Mouse (Mus musculus): Measurements from ENCODE around the gene Phactr1. TPM values are rescaled to one million over a fixed set of nuclear protein-coding genes. Genes with fewer than 3 reads are reported as not detected.

The Phactr1 gene
- total RNA-seq, 2 experiments from 2014 or later: 453 to 512 TPM

- DNase-seq (ENCODE audit: extremely low spot score in 1 of 2, low spot score in 2 of 2): no peak
- no peak overlapping the region for H3K27ac ChIP-seq
- TF ChIP-seq CTCF (IDR thresholded peaks at IDR 0.05): no peak
- H3K4me3 ChIP-seq: no peak overlapping the region
- intact Hi-C loops (cut with DNase I): no loop called here
These were observed 278.4 kb downstream of the Phactr1 start for GRCm38 (mm10) chr13:42958867-42959266.

GRCm38 (mm10) chr13:42961561-42961960 lies 281.1 kb downstream of the Phactr1 start:
- H3K27ac ChIP-seq: no peak overlapping the region
- no peak for TF ChIP-seq CTCF (IDR thresholded peaks at IDR 0.05)
- DNase-seq (ENCODE audit: extremely low spot score in 1 of 2, low spot score in 2 of 2): no peak
- H3K4me3 ChIP-seq: no peak overlapping the region
- intact Hi-C loops (cut with DNase I): no loop called here

GRCm38 (mm10) chr13:42968537-42968936 lies 288.1 kb downstream of the Phactr1 start:
- Histone ChIP-seq H3K4me3 (no peak overlapping the region), H3K27ac (no peak overlapping the region)
- no peak for DNase-seq (ENCODE audit: extremely low spot score in 1 of 2, low spot score in 2 of 2)
- TF ChIP-seq CTCF (IDR thresholded peaks at IDR 0.05): no peak
- intact Hi-C loops (cut with DNase I): no loop called here

- no peak overlapping the region for H3K4me3 ChIP-seq
- H3K27ac ChIP-seq: no peak overlapping the region; the same call in 1 of the 2 replicates
- intact Hi-C loops (cut with DNase I): no loop called here
- no peak for DNase-seq (ENCODE audit: extremely low spot score in 1 of 2, low spot score in 2 of 2)
- TF ChIP-seq CTCF (IDR thresholded peaks at IDR 0.05): no peak
These were observed 293.1 kb downstream of the Phactr1 start for GRCm38 (mm10) chr13:42973561-42973960.

- no peak overlapping the region for H3K4me3 ChIP-seq
- peak overlapping the region; percentile 30; the same call in 1 of the 2 replicates for H3K27ac ChIP-seq
- DNase-seq (ENCODE audit: extremely low spot score in 1 of 2, low spot score in 2 of 2): no peak
- no peak for TF ChIP-seq CTCF (IDR thresholded peaks at IDR 0.05)
- intact Hi-C loops (cut with DNase I): no loop called here
These were observed 293.5 kb downstream of the Phactr1 start for GRCm38 (mm10) chr13:42973961-42974360.

GRCm38 (mm10) chr13:42974506-42974905 lies 294.1 kb downstream of the Phactr1 start:
- DNase-seq (ENCODE audit: extremely low spot score in 1 of 2, low spot score in 2 of 2): no peak
- Histone ChIP-seq H3K27ac (peak overlapping the region; percentile 30; the same call in 1 of the 2 replicates), H3K4me3 (no peak overlapping the region)
- intact Hi-C loops (cut with DNase I): no loop called here
- TF ChIP-seq CTCF (IDR thresholded peaks at IDR 0.05): no peak

- Histone ChIP-seq H3K4me3 (no peak overlapping the region), H3K27ac (no peak overlapping the region)
- no peak for DNase-seq (ENCODE audit: extremely low spot score in 1 of 2, low spot score in 2 of 2)
- intact Hi-C loops (cut with DNase I): no loop called here
- no peak for TF ChIP-seq CTCF (IDR thresholded peaks at IDR 0.05)
These were observed 295.7 kb downstream of the Phactr1 start for GRCm38 (mm10) chr13:42976144-42976543.

- no peak for TF ChIP-seq CTCF (IDR thresholded peaks at IDR 0.05)
- intact Hi-C loops (cut with DNase I): no loop called here
- DNase-seq (ENCODE audit: extremely low spot score in 1 of 2, low spot score in 2 of 2): no peak
- Histone ChIP-seq H3K27ac (peak overlapping the region; percentile 28; the same call in 1 of the 2 replicates), H3K4me3 (no peak overlapping the region)
These were observed 296.5 kb downstream of the Phactr1 start for GRCm38 (mm10) chr13:42976967-42977366.

- no peak overlapping the region for H3K4me3 ChIP-seq
- no peak for TF ChIP-seq CTCF (IDR thresholded peaks at IDR 0.05)
- no peak for DNase-seq (ENCODE audit: extremely low spot score in 1 of 2, low spot score in 2 of 2)
- intact Hi-C loops (cut with DNase I): no loop called here
- 0 out of 2 replicates have a peak overlapping the region, but pooled peaks have one; percentile 24 for H3K27ac ChIP-seq
These were observed 300.2 kb downstream of the Phactr1 start for GRCm38 (mm10) chr13:42980581-42980980.

GRCm38 (mm10) chr13:42982646-42983045 lies 302.2 kb downstream of the Phactr1 start:
- Histone ChIP-seq H3K27ac (no peak overlapping the region), H3K4me3 (no peak overlapping the region)
- no peak for DNase-seq (ENCODE audit: extremely low spot score in 1 of 2, low spot score in 2 of 2)
- no peak for TF ChIP-seq CTCF (IDR thresholded peaks at IDR 0.05)
- intact Hi-C loops (cut with DNase I): no loop called here

GRCm38 (mm10) chr13:42985806-42986205 lies 305.4 kb downstream of the Phactr1 start:
- no peak overlapping the region for H3K4me3 ChIP-seq
- H3K27ac ChIP-seq: no peak overlapping the region; the same call in 1 of the 2 replicates
- intact Hi-C loops (cut with DNase I): loop anchor here (5.0 kb wide), 1 partner anchor 69 kb away; no protein-coding TSS in a partner anchor
- no peak for TF ChIP-seq CTCF (IDR thresholded peaks at IDR 0.05)
- DNase-seq (ENCODE audit: extremely low spot score in 1 of 2, low spot score in 2 of 2): no peak

- Histone ChIP-seq H3K27ac (peak overlapping the region; percentile 42; the same call in 1 of the 2 replicates), H3K4me3 (no peak overlapping the region)
- no peak for DNase-seq (ENCODE audit: extremely low spot score in 1 of 2, low spot score in 2 of 2)
- intact Hi-C loops (cut with DNase I): loop anchor here (5.0 kb wide), 1 partner anchor 71 kb away; no protein-coding TSS in a partner anchor
- TF ChIP-seq CTCF (IDR thresholded peaks at IDR 0.05): no peak
These were observed 307.6 kb downstream of the Phactr1 start for GRCm38 (mm10) chr13:42987931-42988579.

- intact Hi-C loops (cut with DNase I): loop anchor here (5.0 kb wide), 1 partner anchor 72 kb away; no protein-coding TSS in a partner anchor
- TF ChIP-seq CTCF (IDR thresholded peaks at IDR 0.05): no peak
- H3K27ac ChIP-seq: no peak overlapping the region
- H3K4me3 ChIP-seq: no peak overlapping the region
- no peak for DNase-seq (ENCODE audit: extremely low spot score in 1 of 2, low spot score in 2 of 2)
These were observed 309.1 kb downstream of the Phactr1 start for GRCm38 (mm10) chr13:42989481-42989880.
